Mouse (Mus musculus) A20 (cell line): ENCODE data around the gene Slc25a13.

Experiments used
- DNase-seq: peaks from one replicate; pipeline ENCODE4 v3.0.0-alpha.2; 2011; ENCODE audit warnings: low read depth, low spot score

Gene Slc25a13

DNA sequence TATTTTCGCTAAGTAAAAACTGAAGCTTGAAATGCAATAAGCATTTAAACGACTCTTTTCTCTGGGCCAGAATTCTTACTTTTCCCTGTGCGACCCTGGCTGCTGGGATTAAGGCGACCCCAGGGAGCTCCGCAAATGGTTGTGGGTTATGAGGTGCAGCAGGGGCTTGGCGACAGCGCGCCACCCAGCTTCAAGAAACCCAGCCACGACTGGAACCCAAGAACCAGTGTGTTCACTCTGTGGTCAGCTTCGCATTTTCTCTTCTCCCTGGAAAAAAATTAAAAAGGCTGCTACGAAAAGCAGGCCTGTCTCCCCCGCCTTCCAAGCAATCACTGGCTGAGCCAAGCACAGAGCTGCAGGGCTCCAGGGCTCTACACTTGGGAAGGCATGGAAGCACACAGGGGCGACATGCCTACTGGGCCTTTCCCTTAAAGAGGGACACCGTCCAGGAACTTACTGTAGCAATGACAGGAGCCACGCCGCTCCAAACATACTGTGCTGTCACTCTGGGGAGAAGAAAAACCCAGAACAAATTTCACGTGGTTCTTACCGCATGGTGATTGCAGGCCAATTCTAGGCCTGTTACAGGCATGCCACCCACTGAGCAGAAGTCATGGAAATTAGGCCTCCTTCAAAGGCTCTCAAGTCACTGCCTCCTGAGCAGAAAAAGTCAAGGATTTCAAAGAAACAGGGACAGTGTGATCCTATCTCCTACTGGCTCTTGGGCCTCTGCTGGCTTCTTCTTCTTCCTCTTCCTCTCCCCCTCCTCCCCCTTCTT, 178.0 kb downstream of the Slc25a13 start:
- DNase-seq: no peak

DNA sequence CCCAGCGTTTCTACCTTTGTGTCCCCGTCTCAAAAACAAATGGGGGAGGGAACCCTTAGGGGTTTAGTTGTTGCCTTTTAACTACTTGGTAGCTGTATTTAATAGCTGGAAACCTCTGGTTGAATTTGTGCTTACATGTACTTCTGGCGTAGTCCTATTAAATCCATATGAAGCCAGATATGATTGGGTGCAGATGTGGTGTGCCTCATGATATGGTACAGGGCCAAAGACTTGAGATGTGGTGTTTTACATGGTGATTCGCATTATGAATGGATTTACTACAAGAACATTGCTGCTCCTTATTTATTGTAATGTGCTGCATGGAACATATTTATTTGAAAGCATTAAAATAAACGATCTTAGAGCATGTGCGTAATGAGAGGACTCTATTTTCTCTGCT, 189.3 kb downstream of the Slc25a13 start:
- DNase-seq: no peak

DNA sequence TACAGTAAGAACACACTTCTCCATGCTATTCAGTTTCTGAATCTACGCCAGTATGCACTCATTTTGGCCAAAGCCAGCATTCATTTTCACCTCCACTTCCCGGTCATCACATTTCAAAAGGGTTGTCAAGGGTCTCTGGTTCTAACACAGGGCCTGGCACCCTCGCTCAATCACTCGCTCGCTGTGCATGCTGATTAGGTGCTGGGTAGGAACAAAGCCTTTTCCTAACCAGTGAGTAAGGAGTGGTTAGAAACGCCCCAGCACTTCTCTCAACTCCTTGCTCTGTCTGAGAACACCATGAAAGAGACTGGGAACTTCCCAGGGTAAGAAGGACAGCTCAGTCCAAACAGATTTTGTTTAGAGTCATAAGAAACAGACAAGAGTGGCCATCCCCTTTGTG, 193.0 kb downstream of the Slc25a13 start:
- no peak for DNase-seq

DNA sequence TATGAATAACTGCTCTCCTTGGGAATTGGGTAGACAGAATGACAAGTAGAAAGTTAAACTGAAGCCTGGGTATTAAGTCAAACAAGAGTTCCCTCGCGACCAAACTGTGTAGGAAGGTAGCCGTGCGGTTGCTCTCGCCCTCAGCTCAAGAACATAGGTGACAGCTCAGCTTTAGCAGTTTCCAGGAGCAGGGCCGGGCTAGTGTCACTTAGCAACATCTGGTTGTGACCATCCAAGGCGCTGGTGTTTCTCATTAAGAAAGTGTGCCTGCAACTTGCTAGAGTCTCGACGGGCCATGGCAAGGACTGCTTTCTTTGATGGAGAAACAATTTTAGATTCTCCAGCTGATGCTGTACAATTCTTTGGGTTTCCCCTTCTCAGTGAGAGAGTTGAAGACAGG, 200.0 kb downstream of the Slc25a13 start:
- no peak for DNase-seq

DNA sequence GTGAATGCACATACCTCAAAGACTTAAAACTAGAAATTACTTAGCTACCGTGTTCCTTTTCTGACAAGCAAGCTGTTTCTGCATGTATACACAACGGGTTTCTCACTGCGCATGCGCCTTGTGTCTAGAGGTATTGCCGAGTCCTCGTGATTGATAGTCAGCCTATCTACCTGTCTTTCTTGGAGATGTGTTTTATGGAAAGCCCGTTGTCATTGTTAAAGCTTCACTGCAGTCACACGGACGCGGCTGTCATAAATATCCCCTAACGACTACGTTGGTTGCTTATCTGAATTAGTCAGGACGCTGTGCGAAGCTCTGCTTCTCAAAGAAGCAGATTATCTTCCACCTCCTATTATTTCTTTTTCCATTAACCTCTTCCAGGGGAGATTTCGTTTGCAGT, 201.4 kb downstream of the Slc25a13 start:
- DNase-seq: no peak

- DNase-seq: no peak
Observed at GRCm38 (mm10) chr6:6011364-6011763, 205.6 kb downstream of the Slc25a13 start.

GRCm38 (mm10) chr6:6005762-6006431, 211.1 kb downstream of the Slc25a13 start:
- no peak for DNase-seq

DNA sequence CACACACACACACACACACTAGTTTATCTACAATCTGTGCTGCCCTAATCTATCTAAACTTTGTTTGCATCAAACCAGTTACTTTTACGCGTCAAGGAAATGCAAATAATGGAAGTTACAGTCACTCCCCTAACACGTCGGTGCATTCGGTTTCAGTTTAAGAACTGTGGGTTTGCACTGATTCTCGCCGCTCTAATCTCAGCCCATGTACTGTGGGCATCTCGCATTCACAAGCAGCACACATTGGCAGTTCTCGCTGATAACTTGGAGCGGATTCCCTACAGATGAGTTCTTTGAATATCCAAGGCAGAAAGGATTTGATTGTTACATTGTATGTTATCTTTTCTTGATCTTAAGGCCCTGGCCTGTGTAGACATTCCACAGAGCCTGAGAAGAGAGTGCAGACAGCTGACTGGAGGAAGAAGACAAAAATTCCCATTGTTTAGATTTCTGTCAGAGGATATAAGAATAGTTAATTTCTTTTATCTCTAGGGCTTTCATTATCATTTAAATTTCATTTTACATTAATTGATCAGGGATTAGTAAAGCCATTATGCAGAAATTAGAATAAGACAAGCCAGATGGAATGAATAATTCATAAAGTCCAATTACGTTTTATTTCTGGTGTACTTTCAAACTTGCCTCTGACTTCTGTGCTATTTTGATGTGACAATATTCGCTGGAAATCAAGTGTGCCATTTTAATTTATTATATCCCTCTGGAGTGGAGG, 212.1 kb downstream of the Slc25a13 start:
- no peak for DNase-seq

DNA sequence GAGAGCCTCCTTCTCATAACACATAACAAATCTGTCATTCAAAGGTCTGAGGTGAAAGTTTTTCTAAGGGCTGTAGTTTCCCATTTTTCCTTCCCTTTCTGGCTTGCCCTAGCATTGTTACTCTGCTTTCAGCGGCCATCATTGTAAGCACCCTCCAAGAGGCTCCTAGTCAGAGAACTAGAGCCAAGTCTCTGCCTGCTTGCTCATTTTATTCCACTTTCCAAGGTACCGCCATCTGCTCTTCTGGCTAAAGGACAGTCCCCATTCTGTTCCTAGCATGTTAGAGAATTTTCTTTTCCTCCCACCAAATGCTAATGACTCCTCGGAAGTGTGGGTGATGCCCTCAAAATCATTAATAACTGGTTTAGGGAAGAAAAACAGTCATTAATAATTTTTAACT, 214.9 kb downstream of the Slc25a13 start:
- no peak for DNase-seq

DNA sequence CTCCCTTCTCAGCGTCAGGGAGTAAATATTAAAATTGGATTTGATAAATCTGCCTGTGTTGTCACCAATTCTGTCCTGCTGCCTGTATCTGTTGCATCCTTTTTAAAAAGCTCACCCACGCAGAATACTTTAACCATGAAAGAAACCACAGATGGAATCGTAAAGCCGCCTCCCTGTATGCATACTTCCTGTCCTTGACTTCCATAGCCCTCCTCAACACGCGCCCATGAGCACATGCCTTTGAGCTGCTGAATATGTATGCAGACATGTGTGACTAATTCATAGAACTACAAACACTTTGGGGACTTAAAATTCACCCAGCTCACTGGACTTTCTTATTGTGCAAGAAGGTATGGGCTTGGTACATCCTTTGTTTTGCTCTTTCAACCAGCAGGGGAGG, 219.4 kb downstream of the Slc25a13 start:
- DNase-seq: no peak

GRCm38 (mm10) chr6:5993056-5993455, 223.9 kb downstream of the Slc25a13 start:
- no peak for DNase-seq

DNA sequence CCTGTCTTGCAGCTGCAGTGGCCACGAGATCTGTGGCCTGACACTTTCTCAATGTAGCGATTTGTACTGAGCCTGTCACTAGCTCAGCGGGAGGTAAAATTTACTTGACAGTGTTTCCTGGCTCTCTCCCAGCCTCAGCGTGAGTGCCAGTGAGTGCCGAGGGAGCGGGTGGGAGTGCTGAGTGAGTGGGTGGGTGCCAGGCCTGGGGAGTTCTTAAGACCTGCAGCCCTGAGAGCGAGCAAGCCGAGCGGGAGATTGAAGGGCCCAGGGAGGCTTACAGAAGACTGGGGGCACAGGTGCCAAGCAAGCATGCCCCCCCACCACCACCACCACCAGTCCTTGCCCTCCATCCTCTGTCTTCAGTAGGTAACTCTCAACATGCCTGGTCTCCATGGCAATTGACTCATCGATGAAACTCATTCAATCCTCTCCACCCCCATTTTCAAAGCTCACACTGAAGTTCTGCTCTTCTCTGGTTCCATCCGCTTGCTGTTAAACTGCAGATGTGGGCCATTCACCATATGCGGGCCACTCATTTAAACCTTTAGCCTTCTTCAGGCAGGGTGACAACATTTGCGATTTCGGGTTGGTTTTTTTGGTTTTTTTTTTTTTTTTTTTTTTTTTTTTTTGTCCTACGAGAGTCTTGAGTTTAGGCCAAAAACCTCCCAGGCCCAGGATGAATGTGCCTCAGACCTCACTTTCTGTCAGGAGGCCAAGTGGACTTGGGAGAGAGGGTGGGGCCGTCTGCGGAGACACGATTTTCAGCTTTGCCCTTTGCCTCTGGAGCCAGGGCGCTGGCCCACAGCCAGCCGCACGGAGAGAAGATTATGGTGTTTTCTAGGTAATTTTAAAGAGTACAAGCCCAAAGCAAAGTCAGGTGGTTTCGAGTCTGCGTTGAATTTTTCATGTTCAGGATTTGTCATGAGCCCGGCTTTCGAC, 224.9 kb downstream of the Slc25a13 start:
- DNase-seq: no peak

GRCm38 (mm10) chr6:5991243-5991642, 225.7 kb downstream of the Slc25a13 start:
- no peak for DNase-seq
